Mouse (Mus musculus): ENCODE results near the gene Zfp385c.

Gene Zfp385c

GRCm38 (mm10) chr11:100692164-100692616 lies at the start of gene Zfp385c:
Gene Zfp385c, minus strand, starts transcription at chr11:100692455.
- DNase-seq (ENCODE audit: low spot score in 2 of 2), result no peak

- no peak for DNase-seq (ENCODE audit: low spot score in 2 of 2)
Observed at GRCm38 (mm10) chr11:100741348-100741747, 49.1 kb upstream of the Zfp385c start.

- no peak for DNase-seq (ENCODE audit: low spot score in 2 of 2)
Observed at GRCm38 (mm10) chr11:100738749-100739148, 46.5 kb upstream of the Zfp385c start.

GRCm38 (mm10) chr11:100738066-100738604 lies 45.9 kb upstream of the Zfp385c start, which contains the start of gene Rab5c:
Gene Rab5c, minus strand, starts transcription at chr11:100738215.
- DNase-seq (ENCODE audit: low spot score in 2 of 2), result peak; percentile 98 to 99

GRCm38 (mm10) chr11:100737105-100737733 lies 45.0 kb upstream of the Zfp385c start:
- no peak for DNase-seq (ENCODE audit: low spot score in 2 of 2)

- no peak for DNase-seq (ENCODE audit: low spot score in 2 of 2)
Observed at GRCm38 (mm10) chr11:100736746-100737080, 44.5 kb upstream of the Zfp385c start.

- no peak for DNase-seq (ENCODE audit: low spot score in 2 of 2)
Observed at GRCm38 (mm10) chr11:100735954-100736745, 43.9 kb upstream of the Zfp385c start.

- DNase-seq (ENCODE audit: low spot score in 2 of 2), result no peak
Observed at GRCm38 (mm10) chr11:100735134-100735865, 43.0 kb upstream of the Zfp385c start.

GRCm38 (mm10) chr11:100730477-100731205 lies 38.4 kb upstream of the Zfp385c start:
- DNase-seq (ENCODE audit: low spot score in 2 of 2), result no peak

GRCm38 (mm10) chr11:100729976-100730375 lies 37.7 kb upstream of the Zfp385c start:
- DNase-seq (ENCODE audit: low spot score in 2 of 2), result no peak

GRCm38 (mm10) chr11:100728601-100729000 lies 36.3 kb upstream of the Zfp385c start:
- no peak for DNase-seq (ENCODE audit: low spot score in 2 of 2)

- DNase-seq (ENCODE audit: low spot score in 2 of 2), result no peak
Observed at GRCm38 (mm10) chr11:100727201-100727600, 34.9 kb upstream of the Zfp385c start.

GRCm38 (mm10) chr11:100724919-100725512 lies 32.8 kb upstream of the Zfp385c start:
- no peak for DNase-seq (ENCODE audit: low spot score in 2 of 2)

- no peak for DNase-seq (ENCODE audit: low spot score in 2 of 2)
Observed at GRCm38 (mm10) chr11:100722493-100723028, 30.3 kb upstream of the Zfp385c start.

- DNase-seq (ENCODE audit: low spot score in 2 of 2), result no peak
Observed at GRCm38 (mm10) chr11:100721776-100722492, 29.7 kb upstream of the Zfp385c start.

GRCm38 (mm10) chr11:100721254-100721653 lies 29.0 kb upstream of the Zfp385c start:
- no peak for DNase-seq (ENCODE audit: low spot score in 2 of 2)

GRCm38 (mm10) chr11:100720345-100720744 lies 28.1 kb upstream of the Zfp385c start:
- no peak for DNase-seq (ENCODE audit: low spot score in 2 of 2)

- no peak for DNase-seq (ENCODE audit: low spot score in 2 of 2)
Observed at GRCm38 (mm10) chr11:100719893-100720292, 27.6 kb upstream of the Zfp385c start.

GRCm38 (mm10) chr11:100719312-100719711 lies 27.1 kb upstream of the Zfp385c start:
- peak in 1 of 2 experiments; percentile 58 for DNase-seq (ENCODE audit: low spot score in 2 of 2)

- DNase-seq (ENCODE audit: low spot score in 2 of 2), result no peak
Observed at GRCm38 (mm10) chr11:100718866-100719265, 26.6 kb upstream of the Zfp385c start.
